Mouse (Mus musculus): ENCODE measurements around the gene Tm7sf2.

DNA sequence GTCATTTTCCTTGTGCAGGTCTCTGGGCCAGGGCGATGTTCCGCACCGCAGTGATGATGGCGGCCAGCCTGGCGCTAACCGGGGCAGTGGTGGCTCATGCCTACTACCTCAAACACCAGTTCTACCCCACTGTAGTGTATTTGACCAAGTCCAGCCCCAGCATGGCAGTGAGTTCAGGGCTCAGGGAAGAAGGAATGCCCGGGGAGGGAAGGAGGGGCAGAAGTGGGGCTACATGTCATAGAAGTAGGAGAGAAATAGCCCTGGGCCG, 20.3 kb downstream of the Tm7sf2 start:
- TF ChIP-seq ZNF384 (IDR thresholded peaks at IDR 0.05; ENCODE audit: low read depth, low read length) (no peak), HCFC1 (IDR thresholded peaks at IDR 0.05; ENCODE audit: borderline replicate concordance, insufficient read depth, low read length) (no peak)

Measured in ES-E14 (cell line).